Mouse (Mus musculus): ENCODE data around the gene Pex14.

Gene Pex14

DNA sequence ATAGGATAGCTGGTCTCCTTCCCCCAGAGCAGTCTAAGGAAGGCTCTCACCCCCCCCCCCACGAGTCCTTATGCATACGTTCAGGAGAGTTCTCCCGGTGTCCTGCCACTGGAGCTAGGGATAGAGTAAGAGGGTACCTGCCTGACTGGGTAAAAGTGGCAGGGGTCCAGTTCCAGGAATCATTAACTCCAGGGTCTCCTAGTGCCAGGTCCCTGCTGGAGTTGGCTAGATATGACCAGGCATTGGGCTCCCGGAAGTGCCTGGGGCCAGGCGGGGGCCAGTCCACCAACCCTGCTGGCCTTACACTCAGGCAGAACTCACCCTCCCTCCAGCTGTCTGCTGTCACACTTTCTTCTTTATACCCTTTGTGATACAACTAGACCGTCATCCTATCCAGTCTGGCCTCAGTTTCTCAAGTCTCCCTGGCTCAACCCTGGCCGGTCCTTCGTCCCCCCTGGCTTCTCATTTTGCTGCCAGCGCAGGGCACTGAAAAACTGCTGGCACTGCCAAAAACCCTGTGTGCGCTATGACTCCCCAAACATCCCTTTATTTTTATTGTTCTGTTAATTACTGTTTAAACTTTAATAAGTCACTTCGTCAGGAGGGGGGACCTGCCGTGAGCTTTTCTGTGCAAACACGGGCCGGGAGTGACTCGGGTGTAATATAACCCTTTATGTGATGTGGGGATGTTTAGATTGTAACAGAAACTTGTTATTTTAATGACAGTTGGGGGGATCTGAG lies 180.8 kb downstream of the Pex14 start:
- no peak for DNase-seq (ENCODE audit: low spot score)

DNA sequence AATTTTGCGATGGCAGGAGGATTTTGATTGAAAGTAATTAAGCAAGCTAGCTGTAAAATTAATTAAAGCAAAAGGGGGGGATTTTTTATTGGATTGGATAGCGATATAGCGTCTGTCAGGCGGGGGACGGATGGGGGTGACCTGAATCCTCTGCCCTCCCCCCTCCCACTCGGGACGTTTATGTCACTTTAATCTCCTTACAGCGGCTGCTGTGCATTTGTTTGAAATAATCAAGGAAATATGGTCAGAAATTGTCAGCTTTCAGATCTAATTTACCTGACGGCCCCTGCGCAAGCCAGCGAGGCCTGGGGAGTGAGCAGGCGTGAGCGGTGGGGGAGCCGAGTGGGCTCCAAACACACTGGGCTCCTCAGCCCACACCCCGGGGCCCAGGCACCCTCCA lies 183.8 kb downstream of the Pex14 start:
- DNase-seq (ENCODE audit: low spot score): no peak

DNA sequence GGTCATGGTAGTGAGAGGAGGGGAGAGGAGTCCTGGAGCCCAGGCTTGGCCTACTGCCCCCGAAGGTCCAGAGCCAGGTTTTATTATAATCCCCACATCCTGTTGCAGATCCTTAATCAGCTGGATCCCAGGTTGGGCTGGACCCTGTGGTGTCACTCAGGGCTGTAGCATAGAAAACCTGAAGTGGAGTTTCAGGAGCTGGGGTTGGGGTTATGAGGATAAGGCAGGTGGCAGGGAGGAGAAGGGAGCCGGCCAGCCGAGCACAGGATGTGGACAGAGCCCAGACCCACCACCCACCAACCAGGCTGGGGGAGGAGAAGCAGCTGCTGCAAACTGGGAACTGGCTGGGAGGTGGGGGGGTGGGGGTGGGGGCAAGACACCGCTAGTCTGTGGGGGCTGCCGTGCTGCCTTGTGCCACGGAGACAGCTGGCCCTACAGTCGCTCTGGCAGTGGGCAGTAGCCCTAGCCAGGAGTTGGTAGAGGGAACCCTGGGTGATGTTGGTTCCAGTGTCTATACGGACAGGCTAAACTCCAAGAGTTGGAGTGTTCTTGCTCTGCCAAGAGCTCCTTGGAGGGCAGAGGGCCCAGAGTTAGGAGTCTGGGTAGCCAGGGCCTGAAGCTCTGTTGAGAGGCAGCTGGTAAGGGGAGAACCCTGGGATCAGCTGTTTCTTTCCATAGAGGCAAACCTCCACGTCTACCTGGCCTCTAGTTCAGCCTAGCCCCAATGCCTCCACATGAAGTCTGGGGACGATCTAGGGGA lies 184.6 kb downstream of the Pex14 start:
- no peak for DNase-seq (ENCODE audit: low spot score)

DNA sequence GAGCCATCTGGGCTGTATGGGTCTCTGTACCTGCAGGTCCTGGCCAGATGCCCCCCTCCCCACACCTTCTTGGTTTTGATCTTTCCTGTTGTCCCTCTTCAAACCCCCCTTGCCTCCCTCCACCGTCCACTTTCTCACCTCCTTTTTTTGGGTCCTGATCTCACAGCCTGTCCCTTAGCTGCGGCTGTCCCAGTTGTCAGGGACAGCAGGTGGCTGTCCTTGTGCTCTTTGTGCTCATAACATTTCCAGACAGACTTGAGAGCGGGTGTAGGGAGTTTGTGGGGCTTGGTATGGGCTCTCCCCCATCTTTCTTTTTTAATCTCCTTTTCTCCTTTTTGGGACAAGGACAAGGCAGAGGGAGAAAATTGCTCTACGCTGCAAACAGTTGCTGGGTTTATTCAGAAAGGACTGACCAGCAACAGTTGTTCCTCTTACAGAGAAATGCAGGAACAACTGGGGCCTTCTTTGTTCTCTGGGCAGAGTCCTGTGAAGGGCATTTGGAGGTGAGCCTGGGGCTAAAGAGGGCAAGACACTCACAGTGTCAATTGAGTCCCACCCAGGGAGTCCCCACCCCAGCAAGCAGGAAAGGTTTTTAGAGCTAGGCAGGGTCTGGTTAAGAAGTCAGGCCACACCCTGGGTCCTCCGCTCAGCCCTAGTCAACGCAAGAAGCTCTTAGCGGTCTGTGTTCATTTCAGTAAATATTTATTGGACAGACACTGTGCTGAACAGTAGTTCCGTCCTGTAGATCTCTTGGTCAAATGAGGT lies 186.7 kb downstream of the Pex14 start:
- DNase-seq (ENCODE audit: low spot score): no peak

DNA sequence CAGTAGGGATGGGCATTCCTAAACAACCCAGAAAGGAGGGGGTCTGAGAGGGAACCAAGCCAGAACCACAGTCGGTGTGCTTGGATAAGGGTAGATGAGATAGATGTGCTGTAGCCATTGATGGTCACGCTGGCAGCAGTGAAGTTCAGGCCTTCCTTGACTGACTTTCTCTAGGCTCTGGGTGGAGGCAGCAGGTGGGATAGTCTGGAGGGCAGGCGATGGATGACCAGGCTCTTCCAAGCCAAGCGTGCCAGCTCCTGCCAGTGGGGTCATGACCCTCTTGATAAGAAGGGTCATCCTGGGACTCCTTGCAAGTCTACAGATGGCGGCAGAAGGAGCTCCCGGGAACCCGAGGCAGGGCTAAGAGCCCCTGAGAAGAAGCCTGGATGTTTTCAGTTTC lies 187.5 kb downstream of the Pex14 start:
- no peak for DNase-seq (ENCODE audit: low spot score)
